Mouse (Mus musculus): ENCODE data around the gene Lmntd1. TPM values are rescaled to one million over a fixed set of nuclear protein-coding genes. Genes with fewer than 3 reads are reported as not detected.

Gene Lmntd1
- total and polyA plus RNA-seq, 3 experiments: 0.08 to 0.43 (median 0.26) TPM

- dilution Hi-C loops (cut with MboI; ENCODE audit: extremely low pct_ligation_motif_present, extremely low pct_unique_long_range_greater_than_20kb, low sequenced_read_pairs): no loop called here
- H3K27ac ChIP-seq (ENCODE audit: insufficient read depth, low read depth): no peak overlapping the region
- peaks cover 10 to 28% of the 10 kb centered on the region in 2 experiments for H3K4me1 ChIP-seq (ENCODE audit: control insufficient read depth in 1 of 2, insufficient read depth in 2 of 2)
- TF ChIP-seq IRF4 (IDR thresholded peaks at IDR 0.05; ENCODE audit: low read depth, low read length) (no peak), POLR2A (IDR thresholded peaks at IDR 0.05; ENCODE audit: low read depth, low read length) (no peak), ELF1 (IDR thresholded peaks at IDR 0.05; ENCODE audit: low read depth, low read length) (no peak), PAX5 (IDR thresholded peaks at IDR 0.05; ENCODE audit: low read length) (no peak), SMC3 (IDR thresholded peaks at IDR 0.05; ENCODE audit: low read depth, low read length) (no peak), ZMIZ1 (IDR thresholded peaks at IDR 0.05; ENCODE audit: low read depth, low read length) (no peak), USF2 (conservative IDR thresholded peaks at IDR 0.05; ENCODE audit: low read depth, low read length) (no peak), UBTF (IDR thresholded peaks at IDR 0.05; ENCODE audit: low read depth, low read length) (no peak), USF1 (IDR thresholded peaks at IDR 0.05; ENCODE audit: low read depth, low read length) (no peak), ZNF384 (IDR thresholded peaks at IDR 0.05; ENCODE audit: low read depth, low read length) (no peak), CTCF (conservative IDR thresholded peaks at IDR 0.05 in 1 of 2, IDR thresholded peaks at IDR 0.05 in 1 of 2; ENCODE audit: low read depth in 2 of 2, low read length in 2 of 2) (no peak), NELFE (IDR thresholded peaks at IDR 0.05; ENCODE audit: low read depth, low read length) (no peak), EP300 (IDR thresholded peaks at IDR 0.05; ENCODE audit: low read length) (no peak), MAX (IDR thresholded peaks at IDR 0.05; ENCODE audit: low read length) (no peak), HCFC1 (IDR thresholded peaks at IDR 0.05; ENCODE audit: low read depth, low read length) (no peak), ZC3H11A (IDR thresholded peaks at IDR 0.05; ENCODE audit: low read depth, low read length) (no peak), ETS1 (conservative IDR thresholded peaks at IDR 0.05; ENCODE audit: low read depth, low read length) (no peak), NRF1 (IDR thresholded peaks at IDR 0.05; ENCODE audit: low read depth, low read length) (no peak), POLR2AphosphoS2 (IDR thresholded peaks at IDR 0.05; ENCODE audit: low read depth, low read length) (no peak), MEF2A (IDR thresholded peaks at IDR 0.05; ENCODE audit: borderline replicate concordance, low read depth, low read length) (no peak)
- no peaks in the 10 kb centered on the region for H3K79me2 ChIP-seq (replicated peaks; ENCODE audit: control insufficient read depth, extremely low read depth, insufficient read depth, poor library complexity, severe bottlenecking)
- no peak for DNase-seq (ENCODE audit: extremely low read depth)
- no peaks in the 10 kb centered on the region for H3K27me3 ChIP-seq (replicated peaks)
- in situ Hi-C loops (cut with MboI; ENCODE audit: low pct_ligation_motif_present, low pct_unique_long_range_greater_than_20kb, low sequenced_read_pairs): no loop called here
- no peaks in the 10 kb centered on the region for H3K9me3 ChIP-seq (replicated peaks; ENCODE audit: low read length)
- no peak overlapping the region for H3K9ac ChIP-seq (ENCODE audit: insufficient read depth, low read depth)
- no peak overlapping the region for H3K4me3 ChIP-seq (replicated peaks in 1 of 3; ENCODE audit: low read depth in 2 of 3, low read length in 2 of 3, poor library complexity in 1 of 3)
- H3K4me2 ChIP-seq (ENCODE audit: insufficient read depth, low read depth, poor library complexity, severe bottlenecking): no peak overlapping the region
- H3K36me3 ChIP-seq (replicated peaks in 1 of 2; ENCODE audit: control insufficient read depth in 1 of 2, insufficient read depth in 1 of 2, low read length in 1 of 2): no peaks in the 10 kb centered on the region
Observed at GRCm38 (mm10) chr6:145581366-145582170, 32.6 kb downstream of the Lmntd1 start.

GRCm38 (mm10) chr6:145579761-145580160 lies 34.4 kb downstream of the Lmntd1 start:
- Histone ChIP-seq H3K4me1 (ENCODE audit: control insufficient read depth in 1 of 2, insufficient read depth in 2 of 2) (peaks cover 10 to 28% of the 10 kb centered on the region in 2 experiments), H3K27me3 (replicated peaks) (no peaks in the 10 kb centered on the region), H3K4me3 (replicated peaks in 1 of 3; ENCODE audit: low read depth in 2 of 3, low read length in 2 of 3, poor library complexity in 1 of 3) (no peak overlapping the region), H3K9me3 (replicated peaks; ENCODE audit: low read length) (no peaks in the 10 kb centered on the region), H3K36me3 (replicated peaks in 1 of 2; ENCODE audit: control insufficient read depth in 1 of 2, insufficient read depth in 1 of 2, low read length in 1 of 2) (no peaks in the 10 kb centered on the region), H3K27ac (ENCODE audit: insufficient read depth, low read depth) (no peak overlapping the region), H3K4me2 (ENCODE audit: insufficient read depth, low read depth, poor library complexity, severe bottlenecking) (no peak overlapping the region), H3K9ac (ENCODE audit: insufficient read depth, low read depth) (no peak overlapping the region), H3K79me2 (replicated peaks; ENCODE audit: control insufficient read depth, extremely low read depth, insufficient read depth, poor library complexity, severe bottlenecking) (no peaks in the 10 kb centered on the region)
- no peak for TF ChIP-seq GABPA (IDR thresholded peaks at IDR 0.05; ENCODE audit: insufficient replicate concordance, low read depth, low read length)
- no peak for TF ChIP-seq NRF1 (IDR thresholded peaks at IDR 0.05; ENCODE audit: low read depth, low read length)
- TF ChIP-seq TBP (conservative IDR thresholded peaks at IDR 0.05; ENCODE audit: low read depth, low read length): no peak
- TF ChIP-seq E2F4 (IDR thresholded peaks at IDR 0.05; ENCODE audit: insufficient replicate concordance, low read depth, low read length): no peak
- TF ChIP-seq EP300 (IDR thresholded peaks at IDR 0.05; ENCODE audit: low read length): no peak
- no peak for TF ChIP-seq USF2 (conservative IDR thresholded peaks at IDR 0.05; ENCODE audit: low read depth, low read length)
- TF ChIP-seq MAFK (IDR thresholded peaks at IDR 0.05; ENCODE audit: insufficient replicate concordance, low read length): no peak
- TF ChIP-seq JUND (conservative IDR thresholded peaks at IDR 0.05; ENCODE audit: low read depth, low read length): no peak
- no peak for TF ChIP-seq PAX5 (IDR thresholded peaks at IDR 0.05; ENCODE audit: low read length)
- no peak for TF ChIP-seq TCF12 (IDR thresholded peaks at IDR 0.05; ENCODE audit: low read depth, low read length)
- no peak for TF ChIP-seq SIN3A (IDR thresholded peaks at IDR 0.05; ENCODE audit: low read length)
- no peak for TF ChIP-seq CHD2 (IDR thresholded peaks at IDR 0.05; ENCODE audit: low read length)
- no peak for TF ChIP-seq RAD21 (IDR thresholded peaks at IDR 0.05; ENCODE audit: low read depth, low read length)
- TF ChIP-seq IRF4 (IDR thresholded peaks at IDR 0.05; ENCODE audit: low read depth, low read length): no peak
- TF ChIP-seq POLR2AphosphoS2 (IDR thresholded peaks at IDR 0.05; ENCODE audit: low read depth, low read length): no peak
- no peak for TF ChIP-seq POLR2A (IDR thresholded peaks at IDR 0.05; ENCODE audit: low read depth, low read length)
- TF ChIP-seq RCOR1 (conservative IDR thresholded peaks at IDR 0.05; ENCODE audit: low read depth, low read length): no peak
- TF ChIP-seq BHLHE40 (IDR thresholded peaks at IDR 0.05; ENCODE audit: low read depth, low read length): no peak
- no peak for TF ChIP-seq JUN (IDR thresholded peaks at IDR 0.05; ENCODE audit: insufficient read depth, low read depth, low read length)
- no peak for DNase-seq (ENCODE audit: extremely low read depth)
- in situ Hi-C loops (cut with MboI; ENCODE audit: low pct_ligation_motif_present, low pct_unique_long_range_greater_than_20kb, low sequenced_read_pairs): no loop called here
- dilution Hi-C loops (cut with MboI; ENCODE audit: extremely low pct_ligation_motif_present, extremely low pct_unique_long_range_greater_than_20kb, low sequenced_read_pairs): no loop called here

Measured in CH12.LX (cell line).